Mouse (Mus musculus) liver, embryonic 16.5 days (tissue): ENCODE results near the gene Arrdc5. TPM values are rescaled to one million over a fixed set of nuclear protein-coding genes. Genes with fewer than 3 reads are reported as not detected.

ENCODE experiments used
- ATAC-seq: fragments of 200-750 bp; cut with Nextera tagmentation; 2 replicates; pipeline ENCODE4 v1.8.0; 2017; ENCODE audit warnings: low read depth, mild to moderate bottlenecking, moderate number of reproducible peaks, moderate library complexity
- H3K27ac ChIP-seq: fragments of 300-500 bp; sonication (generic); 2 replicates; pipeline ENCODE4 v1.5.1; 2014; ENCODE audit warnings: mild to moderate bottlenecking, low read length
- H3K27me3 ChIP-seq: fragments of 300-500 bp; sonication (generic); 2 replicates; pipeline ENCODE4 v1.6.1; 2014; ENCODE audit warnings: low read depth, low read length, mixed read lengths; ENCODE audit not compliant: control insufficient read depth, insufficient read depth
- H3K36me3 ChIP-seq: fragments of 300-500 bp; sonication (generic); 2 replicates; pipeline ENCODE4 v1.6.1; 2014; ENCODE audit warnings: mild to moderate bottlenecking; ENCODE audit not compliant: control insufficient read depth, insufficient read depth
- H3K4me1 ChIP-seq: fragments of 300-500 bp; sonication (generic); 2 replicates; pipeline ENCODE4 v1.6.1; 2014; ENCODE audit warnings: low read depth, low read length, mixed read lengths; ENCODE audit not compliant: control insufficient read depth
- H3K4me2 ChIP-seq: fragments of 300-500 bp; sonication (generic); 2 replicates; pipeline ENCODE4 v1.6.1; 2014; ENCODE audit warnings: low read depth, low read length, mixed read lengths
- H3K4me3 ChIP-seq: fragments of 300-500 bp; sonication (generic); 2 replicates; pipeline ENCODE4 v1.5.1; 2014; ENCODE audit warnings: low read depth, mild to moderate bottlenecking, low read length
- H3K9ac ChIP-seq: fragments of 300-500 bp; sonication (generic); 2 replicates; pipeline ENCODE4 v1.6.1; 2014; ENCODE audit warnings: low read depth, low read length
- H3K9me3 ChIP-seq: fragments of 300-500 bp; sonication (generic); replicated peaks from 2 replicates; pipeline ENCODE4 v1.6.1; 2016; ENCODE audit warnings: low read length; ENCODE audit not compliant: control insufficient read depth
- WGBS: fragments of 180-500 bp; shearing (Covaris S2); extraction: QIAGEN DNeasy Blood & Tissue Kit; methylation state at CpG from one replicate; pipeline ENCODE4 v1.1.7; 2014; ENCODE audit not compliant: insufficient replicate concordance; 5-methylcytosine and 5-hydroxymethylcytosine counted together
- polyA plus RNA-seq: library from polyadenylated mRNA; unstranded; fragments of >200 nt; fragmentation: Nextera tagmentation; extraction: Ambion mirVana; gene quantifications from 2 replicates; pipeline ENCODE4 v1.2.1, GENCODE M21; 2015

Arrdc5 gene
- polyA plus RNA-seq, 1 experiment from 2014 or later, result not detected

DNA sequence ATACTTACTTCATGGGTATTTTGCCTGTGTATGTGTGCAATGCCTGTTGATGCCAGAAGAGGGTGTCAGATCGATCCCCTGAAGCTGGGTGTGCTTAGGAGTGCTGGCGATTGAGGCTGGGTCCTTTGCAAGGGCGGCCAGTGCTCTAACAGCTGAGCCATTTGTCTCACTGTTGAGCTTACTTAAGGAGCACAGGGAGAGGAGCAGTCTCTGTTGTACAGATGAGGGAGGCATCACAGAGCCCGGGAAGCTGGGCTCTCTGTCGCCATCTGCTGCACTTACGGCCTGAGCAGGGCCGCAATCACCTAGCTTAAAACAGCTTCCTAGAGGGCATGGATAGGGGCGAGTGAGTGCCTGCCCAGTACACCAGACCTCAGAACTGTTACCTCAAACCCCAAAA, 32.9 kb upstream of the Arrdc5 start:
- H3K9me3 ChIP-seq, result no peaks in the 10 kb centered on the region
- no peak overlapping the region for H3K9ac ChIP-seq
- H3K36me3 ChIP-seq, result no peaks in the 10 kb centered on the region
- H3K27ac ChIP-seq, result no peak overlapping the region
- H3K4me2 ChIP-seq, result no peak overlapping the region
- 59% methylated on average over 8 of the region's 8 CpGs for WGBS
- H3K4me3 ChIP-seq, result no peak overlapping the region
- no peaks in the 10 kb centered on the region for H3K27me3 ChIP-seq
- peaks cover 10% of the 10 kb centered on the region for H3K4me1 ChIP-seq
- no peak for ATAC-seq

- Histone ChIP-seq H3K36me3 (no peaks in the 10 kb centered on the region), H3K4me1 (peaks cover 27% of the 10 kb centered on the region), H3K27ac (no peak overlapping the region)
Observed at GRCm38 (mm10) chr17:56331256-56331655, 31.2 kb upstream of the Arrdc5 start.

DNA sequence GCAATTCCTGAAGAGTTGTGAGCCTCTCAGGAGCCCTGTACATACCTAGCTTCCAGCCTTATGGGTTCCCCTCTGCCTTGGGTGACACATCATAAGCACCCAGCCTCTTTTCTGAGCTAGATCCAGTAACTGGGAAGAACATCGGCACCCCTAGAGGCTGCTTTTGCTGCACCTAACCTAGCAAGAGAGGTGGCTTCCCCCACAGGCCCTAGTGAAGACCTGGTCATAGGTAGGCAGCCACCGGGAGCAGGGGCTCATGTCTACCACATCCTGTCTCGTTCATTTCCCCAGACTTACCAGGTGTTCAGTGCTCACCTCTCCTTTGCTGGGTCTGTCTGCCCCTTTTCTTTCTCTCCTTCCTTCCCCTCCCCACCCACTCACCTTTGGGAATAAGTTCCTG, 30.3 kb upstream of the Arrdc5 start:
- Histone ChIP-seq H3K9me3 (no peaks in the 10 kb centered on the region), H3K4me1 (peaks cover 28% of the 10 kb centered on the region), H3K27ac (no peak overlapping the region), H3K27me3 (no peaks in the 10 kb centered on the region), H3K4me2 (no peak overlapping the region), H3K36me3 (no peaks in the 10 kb centered on the region), H3K9ac (no peak overlapping the region), H3K4me3 (no peak overlapping the region)
- 67% methylated on average over 3 of the region's 3 CpGs for WGBS
- no peak for ATAC-seq

More at GRCm38 (mm10) chr17:56331256-56331655, 31.2 kb upstream of the Arrdc5 start:
- Histone ChIP-seq H3K4me3 (no peak overlapping the region), H3K9ac (no peak overlapping the region), H3K9me3 (no peaks in the 10 kb centered on the region), H3K4me2 (no peak overlapping the region), H3K27me3 (no peaks in the 10 kb centered on the region)
- ATAC-seq, result no peak

GRCm38 (mm10) chr17:56329267-56329666, 29.2 kb upstream of the Arrdc5 start:
- Histone ChIP-seq H3K4me2 (no peak overlapping the region), H3K27ac (peak overlapping the region; percentile 38; the same call in 1 of the 2 replicates), H3K36me3 (no peaks in the 10 kb centered on the region), H3K27me3 (no peaks in the 10 kb centered on the region), H3K9ac (no peak overlapping the region), H3K4me1 (peaks cover 39% of the 10 kb centered on the region), H3K4me3 (no peak overlapping the region), H3K9me3 (no peaks in the 10 kb centered on the region)
- no peak for ATAC-seq

DNA sequence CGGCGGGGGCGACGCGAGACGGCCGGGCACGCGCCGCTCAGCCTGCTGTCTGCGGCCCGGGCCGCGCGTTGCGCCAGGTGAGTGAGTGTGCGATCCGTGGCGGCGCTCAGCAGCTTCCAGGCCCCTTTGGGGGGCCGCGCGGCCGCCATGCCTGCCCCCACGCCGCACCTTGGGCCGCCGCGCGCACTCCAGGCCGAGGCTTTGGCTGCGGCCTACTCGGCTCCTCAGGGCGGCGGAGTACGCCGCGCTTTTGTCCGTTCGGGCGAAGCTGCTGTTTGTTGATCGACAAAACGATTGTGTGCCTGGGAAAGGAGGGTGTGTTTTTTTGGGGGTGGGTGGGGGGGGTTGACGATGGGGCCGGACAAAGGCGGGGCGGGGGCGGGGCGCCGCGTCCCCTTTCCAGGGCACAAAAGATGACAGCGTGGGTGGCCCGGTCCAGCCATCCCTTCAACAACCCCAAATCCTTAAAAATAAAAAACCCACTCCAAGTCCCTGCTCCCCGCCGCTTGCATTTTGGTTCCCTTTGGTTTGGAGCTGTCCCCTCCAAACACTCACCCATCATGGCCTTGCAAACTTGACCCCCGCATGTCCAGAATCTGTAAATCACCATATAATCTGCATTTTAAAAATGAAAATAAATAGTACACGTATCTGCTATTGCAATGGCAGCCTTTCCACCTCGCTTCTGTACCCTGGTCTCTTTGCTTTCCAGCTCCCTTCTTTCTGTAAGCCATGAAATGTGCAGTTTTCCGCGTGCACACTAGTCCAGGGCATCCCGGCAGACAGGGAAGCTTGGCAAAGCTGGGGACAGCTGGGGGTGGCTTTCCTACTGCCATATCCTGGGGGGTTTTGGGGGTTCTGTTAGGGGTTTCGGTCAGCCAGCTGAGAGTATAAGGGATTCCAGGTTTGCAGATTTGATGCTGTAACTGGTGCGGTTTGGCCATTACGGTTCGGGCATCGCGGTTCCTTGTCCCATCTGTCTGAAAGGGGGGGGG, 26.4 kb upstream of the Arrdc5 start:
- Histone ChIP-seq H3K4me2 (peak overlapping the region; percentile 99), H3K27me3 (no peaks in the 10 kb centered on the region), H3K27ac (peak overlapping the region; percentile 96), H3K9ac (peak overlapping the region; percentile 91), H3K4me1 (peaks cover 36% of the 10 kb centered on the region), H3K36me3 (peaks cover 8% of the 10 kb centered on the region), H3K9me3 (no peaks in the 10 kb centered on the region), H3K4me3 (peak overlapping the region; percentile 80)
- 4% methylated on average over 62 of the region's 67 CpGs for WGBS
- peak; percentile 38 for ATAC-seq

GRCm38 (mm10) chr17:56325450-56326152, 25.5 kb upstream of the Arrdc5 start, which contains the start of gene Kdm4b:
TSS of gene Kdm4b (plus strand) at chr17:56326062.
- under 1% methylated on average over 56 of the region's 57 CpGs for WGBS

GRCm38 (mm10) chr17:56324419-56324818, 24.3 kb upstream of the Arrdc5 start:
- peaks cover 36% of the 10 kb centered on the region for H3K4me1 ChIP-seq
- H3K36me3 ChIP-seq, result peaks cover 26% of the 10 kb centered on the region
- no peak for ATAC-seq
- no peaks in the 10 kb centered on the region for H3K27me3 ChIP-seq
- 53% methylated on average over 3 of the region's 3 CpGs for WGBS
- H3K9ac ChIP-seq, result no peak overlapping the region
- peak overlapping the region; percentile 82; the same call in 1 of the 2 replicates for H3K4me2 ChIP-seq
- H3K4me3 ChIP-seq, result no peak overlapping the region
- no peaks in the 10 kb centered on the region for H3K9me3 ChIP-seq
- H3K27ac ChIP-seq, result peak overlapping the region; percentile 85; the same call in 1 of the 2 replicates

More at GRCm38 (mm10) chr17:56325450-56326152, 25.5 kb upstream of the Arrdc5 start, which contains the start of gene Kdm4b:
- Histone ChIP-seq H3K27ac (peak within 1 kb of the TSS; percentile 96), H3K27me3 (no peaks in the 10 kb centered on the region), H3K36me3 (peaks cover 14% of the 10 kb centered on the region), H3K9ac (peak within 1 kb of the TSS; percentile 91), H3K4me2 (peak within 1 kb of the TSS; percentile 99), H3K4me1 (peaks cover 36% of the 10 kb centered on the region), H3K4me3 (peak within 1 kb of the TSS; percentile 80), H3K9me3 (no peaks in the 10 kb centered on the region)
- peak; percentile 95 for ATAC-seq

DNA sequence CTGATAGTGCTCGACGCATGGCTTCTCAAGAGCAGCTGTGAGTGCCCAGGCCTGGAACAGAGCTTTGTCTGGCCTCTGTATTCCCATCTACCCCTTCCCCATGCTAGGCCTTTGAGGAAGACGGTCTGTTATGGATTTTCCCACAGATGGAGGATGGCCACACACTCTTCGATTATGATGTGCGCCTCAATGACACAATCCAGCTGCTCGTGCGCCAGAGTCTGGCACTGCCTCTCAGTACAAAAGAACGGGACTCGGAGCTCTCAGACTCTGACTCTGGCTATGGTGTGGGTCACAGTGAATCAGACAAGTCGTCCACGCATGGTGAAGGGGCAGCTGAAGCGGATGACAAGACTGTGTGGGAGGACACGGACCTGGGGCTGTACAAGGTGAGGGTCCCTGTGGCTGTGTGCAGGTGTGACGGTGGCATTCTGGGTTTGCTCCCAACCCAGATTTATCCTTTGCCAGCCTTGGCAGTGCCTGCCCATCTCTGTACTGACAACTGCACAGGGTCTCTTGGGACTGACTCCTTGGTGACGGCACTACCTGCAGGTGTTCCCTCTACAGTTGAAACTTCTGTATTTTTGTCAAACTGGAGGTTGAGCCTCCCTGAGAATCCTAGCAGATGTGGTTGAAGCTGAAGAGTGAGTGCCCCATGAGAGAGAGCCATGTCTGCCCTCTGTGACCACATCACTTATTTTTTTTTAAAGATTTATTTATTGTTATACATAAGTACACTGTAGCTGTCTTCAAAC, 9.3 kb upstream of the Arrdc5 start:
- WGBS, result 86% methylated on average over 15 of the region's 15 CpGs
- no peaks in the 10 kb centered on the region for H3K27me3 ChIP-seq

More for the DNA sequence above, 9.3 kb upstream of the Arrdc5 start:
- no peak for ATAC-seq
- Histone ChIP-seq H3K27ac (no peak overlapping the region), H3K4me3 (no peak overlapping the region), H3K9me3 (no peaks in the 10 kb centered on the region), H3K36me3 (peaks cover 69% of the 10 kb centered on the region), H3K9ac (no peak overlapping the region), H3K4me2 (no peak overlapping the region), H3K4me1 (peaks cover 24% of the 10 kb centered on the region)
